Mouse (Mus musculus) heart, embryonic 14.5 days (tissue): ENCODE data around the gene Btnl6. TPM values are rescaled to one million over a fixed set of nuclear protein-coding genes. Genes with fewer than 3 reads are reported as not detected.

ENCODE experiments used
- ATAC-seq: fragments of 200-750 bp; cut with Nextera tagmentation; 2 replicates; pipeline ENCODE4 v1.8.0; 2017; ENCODE audit warnings: low read depth, moderate TSS enrichment; ENCODE audit not compliant: insufficient number of reproducible peaks, insufficient read depth, low FRiP score
- H3K27ac ChIP-seq, 2 experiments: fragments of 200-500 bp in 1 of 2; fragments of 300-500 bp in 1 of 2; sonication (generic) in 1 of 2; replicated peaks in 1 of 2; 2 replicates each; pipeline ENCODE4 v1.5.1; 2012 to 2014; ENCODE audit warnings: low read depth in 2 of 2, low read length in 2 of 2, control low read depth in 1 of 2, mild to moderate bottlenecking in 1 of 2, mixed read lengths in 1 of 2; ENCODE audit not compliant: control insufficient read depth in 1 of 2, insufficient read depth in 1 of 2
- H3K27me3 ChIP-seq: fragments of 300-500 bp; sonication (generic); 2 replicates; pipeline ENCODE4 v1.6.1; 2014; ENCODE audit warnings: mild to moderate bottlenecking, low read length, control low read depth; ENCODE audit not compliant: control insufficient read depth, insufficient read depth
- H3K36me3 ChIP-seq: fragments of 300-500 bp; sonication (generic); 2 replicates; pipeline ENCODE4 v1.6.1; 2014; ENCODE audit warnings: mild to moderate bottlenecking, control low read depth, low read length, mixed read lengths; ENCODE audit not compliant: control insufficient read depth, insufficient read depth
- H3K4me1 ChIP-seq, 2 experiments: fragments of 200-500 bp in 1 of 2; fragments of 300-500 bp in 1 of 2; sonication (generic) in 1 of 2; 2 replicates each; pipeline ENCODE4 v1.6.1; 2012 to 2014; ENCODE audit warnings: low read length in 2 of 2, control low read depth in 1 of 2, mixed read lengths in 1 of 2; ENCODE audit not compliant: control insufficient read depth in 2 of 2, insufficient read depth in 2 of 2
- H3K4me2 ChIP-seq: fragments of 300-500 bp; sonication (generic); 2 replicates; pipeline ENCODE4 v1.6.1; 2014; ENCODE audit warnings: mild to moderate bottlenecking, low read length
- H3K4me3 ChIP-seq, 2 experiments: fragments of 200-500 bp in 1 of 2; fragments of 300-500 bp in 1 of 2; sonication (generic) in 1 of 2; 2 replicates each; pipeline ENCODE4 v1.5.1; 2012 to 2014; ENCODE audit warnings: low read length in 2 of 2, mild to moderate bottlenecking in 2 of 2, control low read depth in 1 of 2, low read depth in 1 of 2, moderate library complexity in 1 of 2; ENCODE audit not compliant: control insufficient read depth in 1 of 2, insufficient read depth in 1 of 2
- H3K9ac ChIP-seq: fragments of 300-500 bp; sonication (generic); 2 replicates; pipeline ENCODE4 v1.6.1; 2014; ENCODE audit warnings: mild to moderate bottlenecking, low read length
- H3K9me3 ChIP-seq: fragments of 300-500 bp; sonication (generic); 2 replicates; pipeline ENCODE4 v1.6.1; 2016; ENCODE audit warnings: low read length, control low read depth; ENCODE audit not compliant: control insufficient read depth
- WGBS: fragments of 180-500 bp; shearing (Covaris S2); extraction: QIAGEN DNeasy Blood & Tissue Kit; methylation state at CpG from one replicate; pipeline ENCODE4 v1.1.7; 2014; 5-methylcytosine and 5-hydroxymethylcytosine counted together
- polyA plus RNA-seq: library from polyadenylated mRNA; unstranded; fragments of >200 nt; fragmentation: Nextera tagmentation; extraction: Ambion mirVana; gene quantifications from 2 replicates; pipeline ENCODE4 v1.2.1, GENCODE M21; 2014

The Btnl6 gene
- not detected in 2 replicates for polyA plus RNA-seq

DNA sequence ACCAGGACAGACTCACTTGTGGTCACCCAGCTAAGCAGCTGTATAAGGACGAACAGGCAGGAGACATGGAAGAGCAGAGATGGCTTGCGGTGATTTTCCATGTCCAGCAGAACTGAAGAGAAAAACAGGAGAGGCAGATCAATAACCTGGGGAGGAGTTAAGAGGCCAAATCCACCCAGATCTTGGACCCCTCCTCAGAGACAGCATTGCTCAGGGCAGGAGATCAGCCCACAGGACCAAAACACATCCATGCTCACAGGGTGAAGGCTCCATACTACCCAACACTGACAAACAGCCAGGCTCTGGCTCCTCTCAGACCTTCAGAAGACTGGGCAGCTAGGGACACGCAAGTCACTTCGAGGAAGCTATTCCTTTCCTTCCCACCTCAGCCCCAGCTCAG, at the start of gene Btnl6:
TSS of gene Btnl6 (minus strand) at position 101 of the 400 bp plus-strand sequence.
- Histone ChIP-seq H3K4me2 (no peak within 1 kb of the TSS), H3K27me3 (no peaks in the 10 kb centered on the region; the same call in 1 of the 2 replicates), H3K27ac (no peak within 1 kb of the TSS), H3K9ac (no peak within 1 kb of the TSS), H3K36me3 (no peaks in the 10 kb centered on the region), H3K4me3 (no peak within 1 kb of the TSS), H3K9me3 (no peaks in the 10 kb centered on the region), H3K4me1 (no peaks in the 10 kb centered on the region)
- 79% methylated on average over 4 of the region's 4 CpGs for WGBS
- no peak for ATAC-seq

DNA sequence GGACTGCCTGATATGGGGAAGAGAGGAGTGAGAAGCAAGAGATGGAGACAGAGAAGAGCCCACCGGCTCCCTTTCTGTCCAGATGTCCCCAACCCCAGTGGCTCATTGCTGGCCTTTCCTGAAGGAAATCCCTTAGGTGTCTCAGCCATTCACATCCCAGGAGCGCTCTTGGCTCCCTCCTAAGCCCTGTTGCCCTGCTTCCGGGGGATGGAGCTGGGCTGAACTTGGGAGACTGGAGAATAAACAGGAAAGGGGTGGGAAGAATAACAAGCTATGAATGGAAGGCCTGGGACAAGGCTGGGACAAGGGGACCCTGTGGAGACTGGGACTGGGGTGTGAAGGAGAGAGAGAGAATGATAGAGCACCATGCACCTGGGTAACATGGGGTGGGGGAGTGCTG, 47.6 kb upstream of the Btnl6 start:
- Histone ChIP-seq H3K36me3 (0 out of 2 replicates have a peak, but pooled peaks cover under 1% of the 10 kb centered on the region), H3K27me3 (no peaks in the 10 kb centered on the region), H3K9me3 (0 out of 2 replicates have a peak, but pooled peaks cover 2% of the 10 kb centered on the region), H3K4me2 (peak overlapping the region; percentile 55), H3K27ac (peak overlapping the region; percentile 52 to 82), H3K4me1 (peaks cover 8 to 11% of the 10 kb centered on the region in 2 experiments), H3K4me3 (peak overlapping the region; percentile 18 to 28), H3K9ac (peak overlapping the region; percentile 66)
- WGBS, result 29% methylated on average over 3 of the region's 3 CpGs
- peak; percentile 70 for ATAC-seq

DNA sequence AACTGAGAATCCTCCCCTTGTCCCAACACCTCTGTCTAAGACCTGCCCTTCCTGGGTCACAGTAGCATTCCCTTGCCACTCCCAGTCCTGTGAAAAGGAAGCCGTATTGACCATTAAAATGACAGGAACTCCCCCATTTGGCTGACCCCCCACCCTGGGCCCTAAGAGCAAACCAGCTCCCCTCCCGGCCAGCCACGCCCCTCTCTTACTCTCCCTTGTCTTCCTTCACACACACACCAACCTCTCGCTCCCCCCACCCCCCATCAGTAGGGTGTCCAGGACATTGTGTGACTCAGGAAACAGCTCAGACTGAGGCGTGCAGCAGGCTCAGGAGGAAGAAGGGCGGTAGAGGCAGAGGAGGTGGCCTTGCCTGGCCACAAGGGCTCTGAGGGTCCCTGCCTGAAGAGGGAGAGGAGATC, 46.9 kb upstream of the Btnl6 start, which contains the start of gene Notch4:
TSS of gene Notch4 (plus strand) at position 266 of the 419 bp plus-strand sequence.
- Histone ChIP-seq H3K9ac (peak within 1 kb of the TSS; percentile 66), H3K27ac (peak within 1 kb of the TSS; percentile 52 to 82), H3K4me1 (peaks cover 8 to 11% of the 10 kb centered on the region in 2 experiments), H3K27me3 (no peaks in the 10 kb centered on the region), H3K9me3 (0 out of 2 replicates have a peak, but pooled peaks cover 2% of the 10 kb centered on the region), H3K36me3 (no peaks in the 10 kb centered on the region), H3K4me3 (peak within 1 kb of the TSS; percentile 18 to 28), H3K4me2 (peak within 1 kb of the TSS; percentile 55)
- WGBS, result 10% methylated on average over 6 of the region's 6 CpGs
- peak; percentile 74 for ATAC-seq

DNA sequence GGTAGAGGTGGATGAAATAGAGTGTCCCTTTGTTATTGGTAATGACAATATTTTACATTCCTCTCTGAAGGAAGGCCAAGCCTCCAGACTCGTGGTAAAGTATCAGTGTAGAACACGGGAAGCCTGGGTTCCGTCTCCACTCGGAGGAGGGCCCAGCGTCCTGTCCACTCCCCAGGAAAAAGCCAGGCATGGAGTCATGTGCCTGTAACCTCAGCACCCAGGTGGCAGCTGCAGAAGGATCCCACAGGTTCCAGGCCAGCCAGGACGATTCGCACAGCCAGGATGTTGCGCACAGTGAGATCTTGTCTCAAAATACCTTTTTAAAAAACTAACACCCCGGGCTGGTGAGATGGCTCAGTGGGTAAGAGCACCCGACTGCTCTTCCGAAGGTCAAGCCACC, 46.2 kb upstream of the Btnl6 start:
- WGBS, result 65% methylated on average over 11 of the region's 11 CpGs
- no peaks in the 10 kb centered on the region for H3K36me3 ChIP-seq
- H3K4me1 ChIP-seq, result peaks cover 8 to 11% of the 10 kb centered on the region in 2 experiments
- H3K4me2 ChIP-seq, result no peak overlapping the region
- no peak for ATAC-seq
- H3K27ac ChIP-seq, result 0 out of 4 replicates have a peak overlapping the region, but pooled peaks of 1 of the 2 experiments have one; percentile 41
- H3K9me3 ChIP-seq, result 0 out of 2 replicates have a peak, but pooled peaks cover 2% of the 10 kb centered on the region
- H3K4me3 ChIP-seq, result no peak overlapping the region
- no peaks in the 10 kb centered on the region for H3K27me3 ChIP-seq
- no peak overlapping the region for H3K9ac ChIP-seq

DNA sequence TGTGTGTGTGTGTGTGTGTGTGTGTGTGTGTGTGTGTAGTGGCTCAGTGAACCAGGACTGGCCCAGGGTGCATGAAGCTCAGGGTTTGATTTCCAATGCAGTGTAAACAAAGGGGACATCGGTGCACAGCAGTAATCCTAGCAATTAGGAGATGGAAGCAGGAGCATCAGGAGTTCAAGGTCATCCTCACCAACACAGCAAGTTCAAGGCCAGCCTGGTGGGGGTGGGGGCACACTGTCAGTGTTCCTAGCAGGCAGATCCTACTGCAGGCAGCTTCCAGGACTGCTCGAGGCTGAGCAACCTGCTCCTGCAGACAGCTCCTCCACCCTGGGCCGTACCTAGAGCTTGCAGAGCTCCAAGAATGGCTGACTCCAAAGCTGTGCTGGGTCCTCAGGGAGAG, 45.4 kb upstream of the Btnl6 start:
- WGBS, result 52% methylated on average over 3 of the region's 3 CpGs
- Histone ChIP-seq H3K27me3 (no peaks in the 10 kb centered on the region), H3K9me3 (0 out of 2 replicates have a peak, but pooled peaks cover 2% of the 10 kb centered on the region), H3K27ac (no peak overlapping the region), H3K4me2 (no peak overlapping the region), H3K4me1 (peaks cover 8 to 11% of the 10 kb centered on the region in 2 experiments), H3K36me3 (no peaks in the 10 kb centered on the region), H3K4me3 (no peak overlapping the region), H3K9ac (no peak overlapping the region)
- ATAC-seq, result no peak

DNA sequence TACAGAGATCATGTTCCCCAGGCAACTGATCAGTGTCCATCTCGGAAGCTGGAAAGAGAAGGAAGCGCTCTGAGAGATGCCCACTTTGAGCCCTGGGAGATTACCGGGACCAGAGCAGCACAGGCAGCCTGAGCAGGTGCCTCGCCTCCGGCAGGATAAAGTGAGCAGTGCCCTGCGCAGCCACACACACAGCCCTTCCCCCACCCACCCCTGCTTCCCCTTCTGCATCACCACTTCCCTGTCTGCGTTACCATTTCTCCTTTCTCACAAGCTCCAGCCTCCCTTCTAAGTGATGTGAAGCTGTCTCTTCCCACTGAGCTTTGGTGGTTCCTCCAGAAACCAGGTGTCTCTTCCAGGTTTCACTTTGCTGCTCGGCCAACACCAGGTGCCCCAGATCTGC, 44.0 kb upstream of the Btnl6 start:
- Histone ChIP-seq H3K27me3 (no peaks in the 10 kb centered on the region), H3K4me3 (no peak overlapping the region), H3K27ac (peak overlapping the region in 1 of 2 experiments; percentile 55; a peak in 2 of 4 replicates), H3K9ac (no peak overlapping the region), H3K4me1 (peaks cover 8 to 11% of the 10 kb centered on the region in 2 experiments), H3K9me3 (0 out of 2 replicates have a peak, but pooled peaks cover 2% of the 10 kb centered on the region), H3K4me2 (peak overlapping the region; percentile 34; the same call in 1 of the 2 replicates), H3K36me3 (no peaks in the 10 kb centered on the region)
- 41% methylated on average over 8 of the region's 8 CpGs for WGBS
- ATAC-seq, result no peak

DNA sequence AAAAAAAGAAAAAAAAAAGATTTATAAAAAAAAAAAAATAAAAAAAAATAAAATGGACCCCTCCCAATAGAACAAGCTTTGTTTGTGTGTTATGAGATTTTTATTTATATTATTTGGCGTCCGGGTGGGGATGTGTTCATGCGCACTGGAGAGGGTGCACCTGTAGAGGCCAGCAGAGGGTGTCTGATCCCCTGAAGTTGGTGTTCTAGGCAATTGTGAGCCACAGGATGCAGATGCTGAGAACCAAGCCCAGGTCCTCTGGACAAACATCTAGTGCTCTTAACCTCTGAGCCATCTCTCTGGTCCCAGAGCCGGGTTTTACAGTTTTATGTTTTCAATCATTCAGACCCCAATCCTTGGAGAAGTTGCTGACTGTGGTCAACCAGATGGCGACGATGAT, 43.3 kb upstream of the Btnl6 start:
- 87% methylated on average over 6 of the region's 6 CpGs for WGBS
- Histone ChIP-seq H3K4me1 (peaks cover 8 to 11% of the 10 kb centered on the region in 2 experiments), H3K9me3 (0 out of 2 replicates have a peak, but pooled peaks cover 2% of the 10 kb centered on the region), H3K4me3 (no peak overlapping the region), H3K9ac (no peak overlapping the region), H3K27ac (0 out of 4 replicates have a peak overlapping the region, but pooled peaks of 1 of the 2 experiments have one; percentile 55), H3K4me2 (no peak overlapping the region), H3K36me3 (no peaks in the 10 kb centered on the region), H3K27me3 (no peaks in the 10 kb centered on the region)
- ATAC-seq, result no peak
